Mouse (Mus musculus) cerebellum, adult (tissue): ENCODE results near the gene Glis2.

ENCODE experiments used
- ATAC-seq: cut with Nextera tagmentation; 2 replicates; pipeline ENCODE4 v1.9.2; 2017; ENCODE audit warnings: mild to moderate bottlenecking, moderate library complexity, mixed read lengths; ENCODE audit not compliant: insufficient number of reproducible peaks, low FRiP score, low TSS enrichment

Gene Glis2

DNA sequence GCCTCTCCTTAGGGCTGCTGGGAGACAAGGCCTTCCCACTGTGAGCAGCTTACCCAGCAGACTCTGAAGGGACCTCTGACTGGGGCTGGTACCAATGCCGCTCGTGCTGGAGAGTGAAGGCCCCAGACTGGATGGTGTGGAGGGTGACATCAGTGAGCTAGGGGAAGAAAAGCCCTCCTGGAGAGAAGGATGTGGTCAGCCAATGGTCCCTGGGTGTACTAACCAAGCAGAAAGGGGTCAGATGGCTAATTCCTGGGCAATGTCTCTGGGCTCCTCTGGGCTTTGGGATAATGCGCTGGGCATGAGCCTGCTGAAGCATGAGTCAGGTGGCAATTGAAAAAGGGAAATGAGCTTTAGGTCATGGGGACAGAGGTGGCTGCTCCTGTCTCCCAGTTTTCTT is 39.1 kb downstream of the Glis2 start:
- no peak for ATAC-seq

DNA sequence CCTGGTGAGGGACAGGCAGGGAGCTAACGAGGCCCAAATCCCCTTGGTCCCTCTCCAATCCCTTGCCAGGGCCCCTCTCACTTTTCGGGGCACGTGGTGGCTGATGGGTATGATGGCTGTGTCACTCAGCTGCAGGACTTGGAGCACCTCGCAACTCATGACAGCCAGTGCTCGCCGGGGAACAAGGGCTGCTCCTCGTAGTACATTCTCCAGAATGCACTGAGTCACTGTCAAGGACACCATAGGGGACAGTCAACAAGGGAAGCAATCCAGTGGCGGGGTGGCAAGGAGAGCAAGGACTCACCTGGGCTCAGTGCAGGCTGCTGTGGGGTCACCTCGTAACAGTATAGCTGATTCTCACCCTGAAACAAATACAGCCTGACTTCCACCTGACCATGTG is 40.2 kb downstream of the Glis2 start:
- no peak for ATAC-seq

DNA sequence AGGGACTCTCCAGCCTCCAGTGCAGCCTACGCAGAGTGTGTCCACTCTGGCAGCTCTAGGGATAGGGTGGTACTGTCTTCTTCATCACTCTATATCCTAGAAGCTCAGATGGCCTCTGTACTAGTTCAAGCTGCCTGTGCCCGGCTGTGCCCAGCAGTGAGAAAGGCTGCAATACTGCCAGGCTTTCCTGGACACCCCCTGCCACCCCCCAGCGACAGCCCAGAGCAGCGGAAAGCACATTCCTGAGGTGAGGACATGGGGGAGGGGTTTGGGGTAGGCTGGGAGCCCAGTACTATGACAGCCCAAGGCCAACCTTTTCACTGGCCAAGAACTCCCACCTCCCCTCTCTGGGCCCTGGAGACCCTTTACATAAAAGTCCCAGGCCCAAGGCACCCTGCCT is 41.2 kb downstream of the Glis2 start:
- no peak for ATAC-seq

DNA sequence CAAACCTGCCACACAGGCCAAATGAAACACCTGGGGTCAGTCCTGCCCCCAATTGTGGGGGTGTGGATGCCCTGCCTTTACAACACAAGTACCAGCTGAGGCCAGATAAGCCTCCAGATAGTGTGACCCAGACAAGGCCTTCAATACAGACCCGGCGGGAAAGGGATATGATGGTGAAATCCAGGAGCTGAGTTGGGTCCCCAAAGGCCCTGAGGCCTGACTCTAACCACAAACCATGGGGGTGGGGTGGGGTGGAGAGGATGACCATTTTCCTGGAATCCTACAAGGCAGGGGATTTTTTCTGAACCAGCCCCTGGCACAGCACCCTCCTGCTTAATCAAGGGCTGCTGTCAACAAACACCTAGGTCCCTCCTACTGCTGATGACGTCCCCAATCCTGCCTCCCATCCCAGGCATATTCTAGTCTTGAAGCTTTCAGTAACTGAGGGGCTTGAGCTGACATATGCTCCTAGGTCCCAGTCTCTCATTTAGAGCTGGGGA is 44.4 kb downstream of the Glis2 start:
- no peak for ATAC-seq

DNA sequence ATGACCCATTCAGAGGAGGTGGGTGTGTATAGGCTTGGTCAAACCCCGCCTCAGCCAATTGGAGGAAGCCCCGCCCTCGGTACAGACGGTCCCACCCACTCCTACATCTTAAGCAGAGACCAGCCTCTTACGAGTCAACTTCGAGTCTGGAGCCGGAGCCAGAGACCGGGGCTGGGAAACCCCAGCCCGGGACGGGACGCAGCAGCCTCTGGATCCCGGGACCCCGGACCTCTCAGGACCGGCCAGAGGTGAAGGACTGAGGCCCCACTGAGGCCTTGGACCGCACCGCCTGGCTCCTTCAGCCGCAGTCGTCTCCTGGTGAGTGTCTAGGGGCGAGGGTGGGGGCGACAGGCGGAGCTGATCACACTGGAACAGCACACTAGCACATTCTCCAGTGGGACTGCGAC is 45.3 kb downstream of the Glis2 start, which contains the start of the genes Vasn and Dnaja3:
Vasn (plus strand) TSS at position 111 of the 407 bp plus-strand sequence.
Dnaja3 (plus strand) TSS at position 159 of the 407 bp plus-strand sequence.
- no peak for ATAC-seq

DNA sequence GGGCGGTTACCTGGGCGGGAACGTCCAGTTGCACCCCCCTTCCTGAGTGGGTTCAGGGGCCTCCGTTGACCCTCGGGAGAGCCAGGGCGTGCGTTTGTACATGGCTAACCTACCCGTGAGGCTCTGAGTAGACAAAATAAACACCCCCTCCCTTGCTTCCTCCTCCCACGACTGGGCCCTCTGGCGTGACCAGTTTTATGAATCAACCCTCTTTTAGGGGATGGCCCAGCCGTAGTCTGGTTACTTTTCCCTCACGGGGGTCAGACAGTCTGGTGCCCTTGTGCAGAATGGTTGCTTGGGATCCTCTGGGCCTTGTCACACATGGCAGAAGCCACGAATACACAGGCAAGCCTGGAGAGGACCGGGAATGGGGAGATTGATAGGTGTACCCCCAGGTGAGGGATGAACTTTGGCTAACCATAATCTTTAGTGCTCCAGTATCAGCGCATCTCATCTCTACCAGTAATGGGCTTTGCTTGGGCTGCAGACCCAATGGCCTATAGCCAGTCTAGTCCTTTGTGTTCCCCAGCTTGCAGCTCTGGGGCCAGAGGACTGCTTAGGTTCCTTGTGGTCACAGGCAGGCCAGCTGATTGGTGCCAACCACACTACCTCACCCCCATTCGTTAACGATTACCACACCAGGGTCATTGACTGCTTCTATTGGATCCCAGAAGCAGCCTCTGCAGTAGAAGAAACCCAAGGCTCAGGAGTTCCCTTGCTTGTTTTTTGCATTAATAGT is 45.9 kb downstream of the Glis2 start:
- ATAC-seq = no peak

DNA sequence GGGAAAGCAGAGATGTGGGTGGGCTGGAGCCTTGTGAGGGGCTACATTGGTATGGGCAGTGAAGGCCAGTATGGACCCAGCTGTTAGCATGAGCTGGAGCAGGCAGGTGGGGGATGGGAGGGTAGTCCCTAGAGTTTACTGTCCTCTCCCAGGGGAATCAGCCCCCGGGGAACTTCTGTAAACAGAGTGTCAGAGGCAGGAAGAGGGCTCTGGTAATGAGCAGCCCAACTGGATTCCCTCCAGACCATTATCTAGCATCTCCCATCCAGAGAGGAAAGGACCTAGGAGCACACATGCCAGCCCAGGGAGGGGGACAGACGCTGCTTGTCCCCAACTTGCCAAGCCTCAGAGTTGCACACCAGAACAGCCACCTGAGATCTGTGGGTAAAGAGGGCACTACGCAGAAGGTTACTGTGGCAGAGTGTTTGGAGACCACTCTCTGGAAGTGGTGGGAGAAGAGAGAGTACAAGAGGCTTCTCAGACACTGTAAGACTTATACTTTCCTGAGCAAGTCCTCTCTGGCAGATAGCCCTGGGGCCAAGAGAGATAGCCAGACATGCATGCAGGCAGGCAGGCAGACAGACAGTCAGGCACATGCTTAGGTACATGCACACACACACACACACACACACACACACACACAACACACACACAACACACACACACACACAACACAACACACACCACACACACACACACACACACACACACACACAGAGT is 46.8 kb downstream of the Glis2 start:
- ATAC-seq = no peak

DNA sequence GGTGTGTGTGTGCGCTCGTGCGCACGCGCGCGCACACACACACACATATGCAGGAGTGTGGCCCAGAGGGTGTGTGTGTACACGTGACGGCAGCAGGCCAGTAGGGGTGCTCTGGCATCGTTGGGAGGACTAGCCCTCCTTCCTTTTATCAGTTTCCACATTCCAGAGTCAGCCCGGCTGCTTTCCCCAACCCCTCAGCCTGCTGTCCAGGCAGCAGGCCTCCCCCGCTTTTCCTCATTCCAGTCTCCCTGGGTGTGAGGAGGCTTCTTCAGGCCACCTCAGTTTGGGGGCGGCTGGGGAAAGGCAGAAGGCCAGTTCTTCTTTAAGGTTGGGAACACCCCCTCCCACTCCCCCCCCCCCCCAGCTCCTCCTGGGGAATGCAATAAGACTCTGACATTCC is 47.7 kb downstream of the Glis2 start:
- no peak for ATAC-seq

DNA sequence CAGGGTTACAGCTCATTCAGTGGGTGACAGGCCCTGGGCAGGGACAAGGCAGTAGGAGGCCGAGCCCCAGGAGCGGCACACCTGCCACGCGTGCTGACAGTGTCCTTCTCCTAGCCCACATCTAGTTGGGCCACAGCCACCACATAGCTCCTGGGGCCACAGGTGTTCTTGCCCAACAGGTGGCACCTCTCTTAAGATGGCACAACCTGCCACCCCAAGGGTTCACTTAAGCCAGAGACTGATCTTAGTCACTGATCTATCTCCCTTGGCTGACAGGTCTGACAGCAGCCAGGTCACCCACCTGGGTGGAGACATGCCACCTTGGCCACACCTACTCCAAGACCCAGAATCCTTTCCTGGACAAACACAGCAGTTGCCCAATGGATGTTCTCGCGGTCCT is 48.4 kb downstream of the Glis2 start:
- no peak for ATAC-seq

DNA sequence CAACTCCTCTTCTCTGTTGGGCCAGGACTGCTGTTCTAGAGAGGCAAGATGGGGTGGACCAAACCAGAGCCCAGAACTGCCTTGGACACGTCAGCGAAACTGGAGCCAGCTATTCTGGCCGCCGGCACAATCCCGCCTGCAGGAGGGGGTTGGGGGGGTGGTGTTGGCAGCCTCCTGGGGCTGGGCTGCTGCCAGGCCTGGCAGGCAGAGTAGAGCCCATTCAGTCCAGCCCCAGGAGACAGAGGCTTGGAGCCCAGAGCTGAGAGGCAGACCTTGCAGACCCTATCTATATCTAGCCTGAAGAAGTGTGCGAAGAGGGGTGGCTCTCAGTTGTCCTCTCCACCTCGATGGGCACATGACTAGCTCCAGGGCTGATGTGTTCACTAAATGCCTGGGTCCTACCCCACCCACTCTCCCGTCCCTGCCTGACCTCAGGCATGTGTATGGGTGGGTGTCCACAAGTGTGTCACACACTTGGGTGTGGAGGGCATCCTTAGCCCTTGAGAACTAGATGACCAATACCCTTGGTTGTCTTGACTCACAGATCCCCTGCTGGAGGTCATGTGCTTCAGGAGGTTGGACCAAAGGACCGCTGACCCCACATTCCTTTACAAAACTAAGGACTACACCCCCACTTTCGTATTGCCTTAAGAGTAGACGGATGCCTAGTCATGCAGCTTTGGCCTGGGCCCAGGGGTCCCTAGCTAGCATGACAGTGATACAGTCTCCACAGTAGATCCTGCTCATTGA is 49.3 kb downstream of the Glis2 start:
- ATAC-seq = peak; percentile 53; the same call in 1 of the 2 replicates

DNA sequence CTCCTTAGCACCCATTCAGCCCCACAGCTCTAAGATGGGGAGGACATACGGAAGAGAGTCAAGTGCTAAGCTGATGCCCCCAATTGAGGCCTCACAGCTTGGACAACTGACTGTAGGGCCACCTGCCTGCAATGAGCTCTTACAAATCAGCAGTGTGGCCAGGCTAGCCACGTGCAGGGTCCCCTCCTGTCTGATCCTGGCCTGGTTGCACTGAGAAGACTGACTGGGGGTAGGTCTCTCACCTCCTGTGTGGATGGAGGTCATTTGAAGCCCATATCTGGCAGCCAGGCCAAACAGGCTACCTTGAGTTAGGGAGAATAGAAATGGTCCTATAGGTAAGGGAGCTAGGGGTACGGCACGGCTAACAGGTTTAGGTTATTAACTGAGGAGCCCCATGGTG is 51.4 kb downstream of the Glis2 start:
- no peak for ATAC-seq

DNA sequence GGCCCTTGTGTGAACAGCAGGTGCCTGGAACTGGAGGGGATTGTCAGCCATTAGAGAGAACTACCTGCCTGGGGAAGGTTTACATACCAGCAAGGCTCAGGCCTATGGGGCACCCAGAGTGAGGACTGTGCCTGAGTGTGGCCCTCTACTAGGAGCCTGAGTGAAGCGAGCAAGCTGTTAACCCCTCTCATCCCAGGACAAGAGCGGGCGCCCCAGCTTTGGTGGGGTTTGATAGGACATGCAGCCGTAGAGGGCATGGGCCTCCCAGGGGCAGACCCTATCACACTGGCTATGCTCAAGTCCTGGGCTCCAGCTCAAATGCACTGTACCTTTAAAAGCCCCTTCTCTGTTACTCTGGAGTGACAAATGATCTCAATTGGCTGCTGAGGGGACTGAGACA is 52.3 kb downstream of the Glis2 start:
- ATAC-seq = no peak

DNA sequence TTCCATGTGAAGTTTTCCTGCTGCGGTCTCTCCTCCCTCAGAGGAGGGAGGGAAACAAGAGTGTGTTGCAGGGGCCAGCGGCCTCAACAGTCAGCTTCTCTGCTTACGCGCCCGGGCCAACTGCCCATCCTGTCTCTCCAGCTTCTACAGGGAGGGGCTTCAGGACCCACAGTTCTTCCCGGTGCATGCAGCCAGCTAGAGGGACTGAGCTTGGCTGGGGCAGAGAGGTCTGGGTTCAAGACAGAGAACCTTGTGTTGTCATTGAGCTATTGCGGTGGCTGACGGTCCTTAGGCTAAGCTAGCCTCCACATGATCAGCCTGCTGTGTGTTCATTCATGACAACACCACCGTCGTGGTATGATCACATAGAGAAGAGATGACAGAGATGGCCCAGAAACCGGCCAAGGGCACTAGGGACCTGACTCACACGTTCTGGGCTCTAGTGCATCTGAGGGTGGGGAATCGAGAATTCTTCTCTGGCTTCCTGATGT is 53.2 kb downstream of the Glis2 start:
- no peak for ATAC-seq

DNA sequence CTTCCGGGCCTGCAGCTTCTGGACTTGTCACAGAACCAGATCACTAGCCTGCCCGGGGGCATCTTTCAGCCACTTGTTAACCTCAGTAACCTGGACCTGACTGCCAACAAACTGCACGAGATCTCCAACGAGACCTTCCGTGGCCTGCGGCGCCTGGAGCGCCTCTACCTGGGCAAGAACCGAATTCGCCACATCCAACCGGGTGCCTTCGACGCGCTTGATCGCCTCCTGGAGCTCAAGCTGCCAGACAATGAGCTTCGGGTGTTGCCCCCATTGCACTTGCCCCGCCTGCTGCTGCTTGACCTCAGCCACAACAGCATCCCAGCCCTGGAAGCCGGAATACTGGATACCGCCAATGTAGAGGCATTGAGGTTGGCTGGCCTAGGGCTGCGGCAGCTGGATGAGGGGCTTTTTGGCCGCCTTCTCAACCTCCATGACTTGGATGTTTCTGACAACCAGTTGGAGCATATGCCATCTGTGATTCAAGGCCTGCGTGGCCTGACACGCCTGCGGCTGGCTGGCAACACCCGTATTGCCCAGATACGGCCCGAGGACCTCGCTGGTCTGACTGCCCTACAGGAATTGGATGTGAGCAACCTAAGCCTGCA is 54.0 kb downstream of the Glis2 start:
- ATAC-seq = no peak

DNA sequence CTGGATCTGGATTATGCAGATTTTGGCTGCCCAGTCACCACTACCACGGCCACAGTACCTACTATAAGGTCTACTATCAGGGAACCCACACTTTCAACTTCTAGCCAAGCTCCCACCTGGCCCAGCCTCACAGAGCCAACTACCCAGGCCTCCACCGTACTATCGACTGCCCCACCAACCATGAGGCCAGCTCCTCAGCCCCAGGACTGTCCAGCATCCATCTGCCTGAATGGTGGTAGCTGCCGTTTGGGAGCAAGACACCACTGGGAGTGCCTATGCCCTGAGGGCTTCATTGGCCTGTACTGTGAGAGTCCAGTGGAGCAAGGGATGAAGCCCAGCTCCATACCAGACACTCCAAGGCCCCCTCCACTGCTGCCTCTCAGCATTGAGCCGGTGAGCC is 54.7 kb downstream of the Glis2 start:
- ATAC-seq = no peak

DNA sequence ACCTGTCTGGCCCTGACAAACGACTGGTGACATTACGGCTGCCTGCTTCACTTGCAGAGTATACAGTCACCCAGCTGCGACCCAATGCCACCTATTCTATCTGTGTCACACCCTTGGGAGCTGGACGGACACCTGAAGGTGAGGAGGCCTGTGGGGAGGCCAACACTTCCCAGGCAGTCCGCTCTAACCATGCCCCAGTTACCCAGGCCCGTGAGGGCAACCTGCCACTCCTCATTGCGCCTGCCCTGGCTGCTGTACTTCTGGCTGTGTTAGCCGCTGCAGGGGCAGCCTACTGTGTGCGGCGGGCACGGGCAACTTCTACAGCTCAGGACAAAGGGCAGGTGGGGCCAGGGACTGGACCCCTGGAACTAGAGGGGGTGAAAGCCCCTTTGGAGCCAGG is 55.2 kb downstream of the Glis2 start:
- no peak for ATAC-seq

DNA sequence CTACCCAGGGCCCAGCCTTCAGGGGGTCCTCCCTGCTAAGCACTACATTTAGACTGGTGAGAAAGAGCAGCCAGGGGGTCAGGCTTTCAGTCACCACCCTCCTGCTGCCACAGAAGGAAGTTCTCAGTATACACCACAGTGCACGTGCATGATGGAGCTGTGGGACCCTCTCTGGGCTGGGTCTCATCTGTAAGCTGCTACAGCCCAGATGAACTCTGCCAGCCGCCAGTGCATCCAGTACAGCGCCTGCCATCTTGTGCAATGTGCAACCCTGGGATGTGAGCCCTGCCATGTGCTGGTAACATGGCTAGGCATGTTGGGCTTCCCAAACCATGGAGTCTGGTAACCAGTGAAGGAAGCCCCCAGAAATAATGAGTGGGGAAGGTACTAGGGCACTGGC is 55.6 kb downstream of the Glis2 start:
- ATAC-seq = no peak

DNA sequence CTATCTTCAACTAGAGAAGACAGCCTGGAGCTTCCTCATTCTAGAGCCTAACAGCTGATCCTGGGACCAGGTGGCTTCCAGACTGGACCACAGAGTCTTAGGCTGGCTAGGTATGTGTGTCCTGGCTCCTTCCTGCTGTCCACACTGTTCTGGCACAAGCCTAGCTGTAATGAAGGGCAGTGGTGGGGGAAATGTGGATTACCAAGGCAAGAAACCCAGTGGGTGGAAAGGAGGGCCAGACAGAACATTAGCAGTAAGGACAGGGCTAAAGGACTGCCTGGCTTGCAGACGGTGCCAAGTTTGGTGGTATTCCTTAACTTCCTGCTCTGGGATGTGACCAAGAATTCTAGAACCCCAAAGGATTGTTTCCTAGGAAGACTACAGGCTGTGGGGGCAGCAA is 56.6 kb downstream of the Glis2 start:
- no peak for ATAC-seq

DNA sequence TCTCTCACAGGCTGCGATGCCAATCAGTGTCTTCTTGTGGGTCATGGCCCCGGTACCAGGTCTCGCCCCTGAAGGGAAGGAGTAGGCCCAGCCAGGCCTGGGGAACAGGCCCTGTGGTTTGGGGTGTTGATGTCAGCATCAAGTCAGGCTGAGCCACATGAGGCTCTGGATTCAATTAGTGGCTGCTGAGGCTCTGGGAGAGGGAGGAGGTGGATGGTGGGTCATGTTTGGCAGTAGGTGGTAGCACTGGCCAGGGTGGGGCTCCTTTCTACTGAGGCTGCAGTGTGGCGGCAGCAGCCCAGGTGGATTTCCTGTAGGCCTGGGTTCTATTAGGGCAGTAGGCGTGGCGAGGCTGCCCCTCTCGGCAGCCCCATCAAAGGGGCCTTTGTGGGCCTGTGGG is 57.1 kb downstream of the Glis2 start:
- no peak for ATAC-seq

DNA sequence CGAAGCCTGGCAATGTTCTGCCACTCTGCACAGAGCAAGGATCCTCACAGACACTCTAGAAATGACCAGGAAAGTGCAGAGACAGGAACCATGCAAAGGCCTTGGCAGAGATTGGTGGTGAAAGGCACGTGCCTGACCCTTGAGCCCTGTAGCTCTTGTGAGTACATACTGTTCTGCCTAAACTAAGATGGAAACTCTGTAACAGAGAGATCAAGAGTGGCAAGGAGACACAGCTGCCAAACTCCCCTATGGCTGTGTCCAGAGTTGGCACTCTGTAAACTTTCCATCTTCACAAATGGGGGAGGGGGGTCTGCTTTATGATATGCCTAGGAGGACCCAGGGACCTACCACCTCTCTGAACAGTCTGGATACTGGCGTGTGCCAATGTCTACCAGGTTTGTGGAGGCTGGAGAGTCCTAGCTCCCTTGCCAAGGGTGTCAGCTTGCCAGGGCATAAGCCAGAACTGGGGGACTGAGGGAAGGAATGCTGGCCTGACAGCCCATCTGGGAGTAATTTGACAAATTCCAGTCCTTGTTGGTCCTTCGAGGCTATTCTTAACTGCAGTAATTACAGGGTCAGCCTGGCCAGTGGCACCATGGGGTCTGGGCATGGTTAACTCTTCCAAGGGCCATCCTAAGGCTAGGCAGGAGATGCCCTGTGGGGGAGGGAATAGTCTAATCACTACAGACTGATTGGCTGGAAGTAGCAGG is 58.3 kb downstream of the Glis2 start:
- peak; percentile 84 for ATAC-seq
